8 mouse cellular contexts compared by ENCODE assay signal in genomic region chr5:33721541-33722265, GRCm38 (mm10). TPM values are rescaled to one million over a fixed set of nuclear protein-coding genes. Genes with fewer than 3 reads are reported as not detected.
DNase-seq lines count a peak whose midpoint lies in the region; ATAC-seq lines count a peak whose summit lies in the region.

Fgfr3 (plus strand) TSS chr5:33721674.

- peak; percentile 74 for ATAC-seq in embryonic facial prominence, embryonic 11.5 days (replicated peaks; ENCODE audit: insufficient number of reproducible peaks, low FRiP score, low TSS enrichment, low read depth)
- ATAC-seq in heart, embryonic 13.5 days (ENCODE audit: extremely low read depth, insufficient number of reproducible peaks, low FRiP score, low TSS enrichment), result peak; percentile 45
- ATAC-seq in kidney, embryonic 15.5 days (replicated peaks; ENCODE audit: low FRiP score), result peak; percentile 81
- peak; percentile 69 for ATAC-seq in liver, embryonic 13.5 days (ENCODE audit: low read depth)
- peak; percentile 67 for ATAC-seq in neural tube, embryonic 13.5 days (ENCODE audit: low read depth)

- H3K4me3 ChIP-seq in embryonic facial prominence, embryonic 11.5 days (ENCODE audit: low read depth, low read length), result peak within 1 kb of the TSS; percentile 52
- H3K4me3 ChIP-seq in heart, embryonic 13.5 days, result peak within 1 kb of the TSS; percentile 70
- peak within 1 kb of the TSS; percentile 78 for H3K4me3 ChIP-seq in kidney, embryonic 15.5 days (replicated peaks)
- H3K4me3 ChIP-seq in liver, embryonic 13.5 days (replicated peaks), result peak within 1 kb of the TSS; percentile 65
- peak within 1 kb of the TSS; percentile 69 for H3K4me3 ChIP-seq in neural tube, embryonic 13.5 days

- peak within 1 kb of the TSS; percentile 66 for H3K9ac ChIP-seq in embryonic facial prominence, embryonic 11.5 days (replicated peaks; ENCODE audit: low read length)
- peak within 1 kb of the TSS; percentile 86 for H3K9ac ChIP-seq in heart, embryonic 13.5 days
- peak within 1 kb of the TSS; percentile 68 for H3K9ac ChIP-seq in kidney, embryonic 15.5 days
- peak within 1 kb of the TSS; percentile 67 for H3K9ac ChIP-seq in liver, embryonic 13.5 days
- peak within 1 kb of the TSS; percentile 81 for H3K9ac ChIP-seq in neural tube, embryonic 13.5 days

- peaks cover 14% of the 10 kb centered on the region for H3K4me1 ChIP-seq in embryonic facial prominence, embryonic 11.5 days (ENCODE audit: control insufficient read depth, insufficient read depth, low read length)
- peaks cover 46% of the 10 kb centered on the region for H3K4me1 ChIP-seq in heart, embryonic 13.5 days
- peaks cover 54% of the 10 kb centered on the region for H3K4me1 ChIP-seq in kidney, embryonic 15.5 days
- H3K4me1 ChIP-seq in liver, embryonic 13.5 days (replicated peaks), result peaks cover 38% of the 10 kb centered on the region
- H3K4me1 ChIP-seq in neural tube, embryonic 13.5 days (replicated peaks), result peaks cover 60% of the 10 kb centered on the region

- WGBS in embryonic facial prominence, embryonic 11.5 days, result 2% methylated on average over 70 of the region's 73 CpGs
- under 1% methylated on average over 66 of the region's 73 CpGs for WGBS in heart, embryonic 13.5 days
- WGBS in kidney, embryonic 15.5 days, result under 1% methylated on average over 67 of the region's 73 CpGs
- under 1% methylated on average over 71 of the region's 73 CpGs for WGBS in liver, embryonic 13.5 days (ENCODE audit: insufficient replicate concordance)
- WGBS in neural tube, embryonic 13.5 days, result under 1% methylated on average over 71 of the region's 73 CpGs

- no peak within 1 kb of the TSS for H3K27ac ChIP-seq in embryonic facial prominence, embryonic 11.5 days (replicated peaks; ENCODE audit: low read depth, low read length)
- H3K27ac ChIP-seq in heart, embryonic 13.5 days (replicated peaks), result peak within 1 kb of the TSS; percentile 36; the same call in 1 of the 2 replicates
- peak within 1 kb of the TSS; percentile 78 for H3K27ac ChIP-seq in kidney, embryonic 15.5 days
- H3K27ac ChIP-seq in liver, embryonic 13.5 days, result peak within 1 kb of the TSS; percentile 18; the same call in 1 of the 2 replicates
- H3K27ac ChIP-seq in neural tube, embryonic 13.5 days (replicated peaks), result peak within 1 kb of the TSS; percentile 86

- peak; percentile 43 for DNase-seq in right cerebral cortex, adult 18-20 months
- DNase-seq in right cerebral cortex, postnatal 14 days, result no peak
- DNase-seq in embryonic facial prominence, embryonic 11.5 days (ENCODE audit: low spot score), result peak; percentile 75
- peak; percentile 20 for DNase-seq in liver, embryonic 13.5 days
- DNase-seq in thymus, postnatal 4 days, result peak; percentile 72

- H3K4me2 ChIP-seq in embryonic facial prominence, embryonic 11.5 days (ENCODE audit: low read depth, low read length), result peak within 1 kb of the TSS; percentile 93
- H3K4me2 ChIP-seq in heart, embryonic 13.5 days, result peak within 1 kb of the TSS; percentile 100
- peak within 1 kb of the TSS; percentile 98 for H3K4me2 ChIP-seq in kidney, embryonic 15.5 days
- peak within 1 kb of the TSS; percentile 82 for H3K4me2 ChIP-seq in liver, embryonic 13.5 days
- H3K4me2 ChIP-seq in neural tube, embryonic 13.5 days, result peak within 1 kb of the TSS; percentile 86

- H3K36me3 ChIP-seq in embryonic facial prominence, embryonic 11.5 days (replicated peaks; ENCODE audit: control insufficient read depth, insufficient read depth, low read depth, low read length), result no peaks in the 10 kb centered on the region
- no peaks in the 10 kb centered on the region for H3K36me3 ChIP-seq in heart, embryonic 13.5 days
- H3K36me3 ChIP-seq in kidney, embryonic 15.5 days, result no peaks in the 10 kb centered on the region
- H3K36me3 ChIP-seq in liver, embryonic 13.5 days, result no peaks in the 10 kb centered on the region
- H3K36me3 ChIP-seq in neural tube, embryonic 13.5 days, result no peaks in the 10 kb centered on the region

- H3K9me3 ChIP-seq in embryonic facial prominence, embryonic 11.5 days (replicated peaks; ENCODE audit: control insufficient read depth, low read length), result no peaks in the 10 kb centered on the region
- H3K9me3 ChIP-seq in heart, embryonic 13.5 days, result no peaks in the 10 kb centered on the region
- no peaks in the 10 kb centered on the region for H3K9me3 ChIP-seq in kidney, embryonic 15.5 days (replicated peaks)
- H3K9me3 ChIP-seq in liver, embryonic 13.5 days (replicated peaks), result no peaks in the 10 kb centered on the region
- H3K9me3 ChIP-seq in neural tube, embryonic 13.5 days, result no peaks in the 10 kb centered on the region

- H3K27me3 ChIP-seq in embryonic facial prominence, embryonic 11.5 days (ENCODE audit: control insufficient read depth, insufficient read depth, low read length), result peaks cover 32% of the 10 kb centered on the region
- H3K27me3 ChIP-seq in heart, embryonic 13.5 days (replicated peaks), result peaks cover 44% of the 10 kb centered on the region
- H3K27me3 ChIP-seq in kidney, embryonic 15.5 days, result peaks cover 43% of the 10 kb centered on the region
- peaks cover 84% of the 10 kb centered on the region for H3K27me3 ChIP-seq in liver, embryonic 13.5 days
- H3K27me3 ChIP-seq in neural tube, embryonic 13.5 days, result peaks cover 28% of the 10 kb centered on the region

RNA-seq across cellular contexts. Expression of gene Fgfr3, which starts in this region (rescaled TPM):
- 7.6 and 9.5 TPM in 2 replicates for polyA plus RNA-seq in embryonic facial prominence, embryonic 11.5 days (2014; fragmentation: Nextera tagmentation; extraction: Ambion mirVana)
- 4.1 and 4.3 TPM in 2 replicates for polyA plus RNA-seq in heart, embryonic 13.5 days (2015; fragmentation: Nextera tagmentation; extraction: Ambion mirVana)
- 16.2 and 17.4 TPM in 2 replicates for polyA plus RNA-seq in kidney, embryonic 15.5 days (2015; fragmentation: Nextera tagmentation; extraction: Ambion mirVana)
- 1.7 and 2.7 TPM in 2 replicates for polyA plus RNA-seq in liver, embryonic 13.5 days (2015; fragmentation: Nextera tagmentation; extraction: Ambion mirVana)
- 42.3 and 44.9 TPM in 2 replicates for polyA plus RNA-seq in neural tube, embryonic 13.5 days (2015; fragmentation: Nextera tagmentation; extraction: Ambion mirVana)
